Mouse (Mus musculus): ENCODE data around the gene Vapb.
"Not testable (repeated sequence)": the region's sequence is repeated elsewhere in the genome, so short reads cannot be mapped to it uniquely, and the experiment has no call there.

Gene Vapb

DNA sequence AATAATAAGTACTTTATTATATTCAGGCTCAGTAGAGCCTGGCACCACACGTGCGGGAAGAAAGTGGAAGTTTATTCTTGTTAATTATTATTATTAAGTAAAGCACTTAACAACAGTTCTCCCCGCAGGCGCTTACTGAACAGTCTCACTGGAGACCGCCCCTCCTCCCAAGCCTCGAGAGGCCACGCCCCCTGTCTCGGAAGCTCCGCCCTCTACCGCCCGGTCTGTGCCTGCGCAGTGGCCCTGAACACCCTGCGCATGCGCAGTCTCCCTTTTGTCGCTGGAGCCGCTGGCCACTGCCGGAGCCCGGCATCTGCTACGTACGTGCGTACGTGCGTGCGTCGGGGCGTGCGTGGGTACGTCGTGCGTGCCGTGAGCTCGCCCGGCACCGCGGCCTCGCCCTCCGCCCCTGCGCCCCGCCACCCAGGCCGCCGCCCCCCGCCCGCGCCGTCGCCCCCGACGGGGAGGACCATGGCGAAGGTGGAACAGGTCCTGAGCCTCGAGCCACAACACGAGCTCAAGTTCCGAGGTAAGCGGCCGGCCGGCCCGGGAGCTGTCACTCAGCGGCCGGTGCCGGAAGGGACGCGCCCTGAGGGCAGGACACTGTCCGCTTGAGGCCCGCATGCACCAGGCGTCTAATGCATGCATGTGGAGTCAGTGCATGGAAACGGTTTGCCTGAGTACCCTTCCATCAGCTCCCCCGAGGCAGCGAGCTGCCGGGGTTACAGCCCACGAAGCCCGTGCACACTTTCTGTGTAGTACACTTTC is at the start of gene Vapb:
Vapb (plus strand) TSS at position 290 of the 768 bp plus-strand sequence.
- peak; percentile 99 for DNase-seq (ENCODE audit: low read depth, low spot score)

DNA sequence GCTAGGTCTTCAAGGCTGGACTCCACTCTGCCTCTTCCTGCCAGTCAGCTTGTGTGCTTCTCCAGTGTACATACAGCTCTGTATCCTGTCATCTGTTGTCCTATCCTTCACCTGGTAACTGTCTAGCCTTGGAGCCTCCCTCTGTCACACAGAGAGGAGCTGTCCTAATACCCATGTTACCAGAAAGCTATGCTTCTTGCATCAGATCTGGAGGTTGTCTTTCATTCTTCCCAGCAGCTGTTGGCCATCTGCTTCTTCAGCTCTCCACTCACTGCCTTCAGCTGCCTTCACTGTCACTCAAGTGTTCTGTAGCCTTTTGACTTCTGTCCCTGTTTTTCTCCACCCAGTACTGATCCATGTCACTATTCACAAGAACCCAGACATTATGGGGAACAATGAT is 47.5 kb upstream of the Vapb start:
- DNase-seq (ENCODE audit: low read depth, low spot score) = no peak

DNA sequence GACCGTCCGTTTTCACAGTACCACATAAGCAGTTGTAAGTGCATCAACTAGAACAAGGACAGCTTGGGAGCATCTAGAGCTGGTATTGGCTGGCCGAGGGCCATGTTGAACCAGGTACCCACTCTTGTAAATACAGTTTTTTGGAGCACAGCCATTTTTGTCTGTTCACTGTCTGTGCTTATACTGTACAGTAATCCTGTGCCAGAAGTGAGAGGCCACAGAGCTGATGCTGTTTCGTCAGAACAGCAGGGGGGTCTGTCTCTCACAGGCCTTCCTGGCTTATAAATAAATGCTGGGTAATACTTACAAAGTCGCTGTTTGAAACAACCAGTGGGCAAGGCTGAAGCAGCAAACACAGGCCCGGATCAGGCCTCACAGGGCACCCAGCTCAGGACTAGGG is 45.6 kb upstream of the Vapb start:
- DNase-seq (ENCODE audit: low read depth, low spot score) = no peak

DNA sequence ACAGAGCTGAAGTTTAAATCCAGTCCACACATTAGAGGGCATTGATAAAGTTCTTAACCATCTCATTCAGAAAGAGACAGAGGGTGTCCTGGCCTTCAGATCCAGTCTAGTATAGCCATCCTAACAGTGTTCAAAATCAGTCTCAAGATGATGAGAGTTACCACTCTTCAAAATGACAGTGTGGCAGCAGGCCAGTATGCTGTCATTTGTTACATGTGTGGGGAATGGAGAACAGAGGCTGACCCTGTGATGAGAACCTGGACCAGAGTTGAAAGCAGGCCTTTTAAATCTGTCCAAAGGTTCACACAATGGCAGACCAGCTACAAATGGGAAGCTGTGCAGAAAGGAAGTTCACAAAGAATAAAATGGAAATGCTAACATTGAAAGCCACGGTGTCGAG is 44.6 kb upstream of the Vapb start:
- no peak for DNase-seq (ENCODE audit: low read depth, low spot score)

DNA sequence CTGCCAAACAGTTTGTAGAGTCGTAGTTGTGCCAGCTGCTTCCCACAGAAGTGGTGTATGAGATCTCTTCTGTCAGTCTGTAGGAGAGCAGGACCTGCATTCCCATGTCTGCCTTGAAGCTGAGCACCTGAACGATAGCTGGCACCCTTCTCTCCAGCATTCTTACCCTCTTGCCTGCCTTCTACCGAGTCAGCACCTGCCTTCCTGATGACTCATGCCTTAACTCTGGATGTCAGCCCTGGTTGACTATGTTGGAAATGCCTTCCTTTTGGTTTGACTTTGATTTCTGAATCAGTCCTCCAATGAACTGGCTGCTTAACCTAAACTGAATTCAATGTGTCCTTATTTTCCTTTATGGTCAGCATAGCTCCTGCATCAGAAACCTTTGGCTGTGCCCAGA is 38.5 kb upstream of the Vapb start:
- peak; percentile 45 for DNase-seq (ENCODE audit: low read depth, low spot score)

DNA sequence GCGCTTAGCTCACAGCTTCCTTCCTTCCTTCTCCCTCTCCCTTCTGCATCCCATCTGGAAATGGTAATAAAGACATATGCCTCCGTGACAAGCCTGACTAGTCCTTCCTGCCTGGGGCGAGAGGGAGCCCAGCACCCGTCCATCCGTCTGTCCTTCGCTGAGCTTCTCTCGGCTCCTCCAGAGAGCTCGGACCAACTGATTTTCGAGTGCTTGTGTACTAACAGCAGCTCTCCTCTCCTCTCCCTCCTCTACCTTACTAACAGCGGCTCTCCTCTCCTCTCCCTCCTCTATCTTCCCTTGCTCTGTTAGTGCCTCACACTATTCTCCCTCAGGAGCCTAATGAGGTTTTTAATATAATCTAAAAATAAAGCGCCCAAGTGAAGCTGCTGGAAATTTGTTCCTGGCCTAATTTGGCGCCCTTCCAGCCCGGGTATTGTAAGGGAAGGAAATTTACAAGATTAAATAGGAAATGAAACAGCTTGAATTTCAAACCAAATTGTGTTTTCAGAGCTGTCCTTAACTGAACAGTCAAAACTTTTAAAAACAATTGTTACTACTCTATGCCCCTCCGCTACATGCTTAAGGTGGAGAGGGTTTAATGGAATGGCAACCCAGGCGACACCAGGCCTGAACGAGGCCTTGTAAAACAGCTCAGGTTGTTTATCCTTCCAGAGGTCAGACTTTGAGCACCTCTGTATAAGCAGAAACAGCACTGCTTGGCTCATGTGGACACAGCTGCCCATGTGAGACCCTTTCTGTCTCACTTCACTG is 35.0 kb upstream of the Vapb start:
- DNase-seq (ENCODE audit: low read depth, low spot score) = peak; percentile 47

DNA sequence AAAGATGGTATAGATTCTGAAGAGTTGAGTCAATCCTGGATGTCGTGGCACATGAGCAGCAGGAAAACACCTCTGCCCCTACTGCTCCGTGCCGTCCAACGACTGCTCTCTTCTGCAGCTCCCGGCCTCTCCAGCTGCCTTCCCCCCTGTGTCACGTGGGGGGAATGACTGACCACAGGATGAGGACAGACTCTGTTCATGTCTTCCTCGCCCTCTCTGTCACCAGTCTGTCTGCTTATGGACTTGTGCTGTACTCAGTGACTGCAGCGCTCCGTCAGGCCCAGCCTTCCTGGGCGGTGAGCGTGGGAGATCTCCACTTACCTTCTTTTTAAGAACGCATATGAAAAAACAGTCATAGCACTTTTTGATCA is 34.5 kb upstream of the Vapb start:
- no peak for DNase-seq (ENCODE audit: low read depth, low spot score)

DNA sequence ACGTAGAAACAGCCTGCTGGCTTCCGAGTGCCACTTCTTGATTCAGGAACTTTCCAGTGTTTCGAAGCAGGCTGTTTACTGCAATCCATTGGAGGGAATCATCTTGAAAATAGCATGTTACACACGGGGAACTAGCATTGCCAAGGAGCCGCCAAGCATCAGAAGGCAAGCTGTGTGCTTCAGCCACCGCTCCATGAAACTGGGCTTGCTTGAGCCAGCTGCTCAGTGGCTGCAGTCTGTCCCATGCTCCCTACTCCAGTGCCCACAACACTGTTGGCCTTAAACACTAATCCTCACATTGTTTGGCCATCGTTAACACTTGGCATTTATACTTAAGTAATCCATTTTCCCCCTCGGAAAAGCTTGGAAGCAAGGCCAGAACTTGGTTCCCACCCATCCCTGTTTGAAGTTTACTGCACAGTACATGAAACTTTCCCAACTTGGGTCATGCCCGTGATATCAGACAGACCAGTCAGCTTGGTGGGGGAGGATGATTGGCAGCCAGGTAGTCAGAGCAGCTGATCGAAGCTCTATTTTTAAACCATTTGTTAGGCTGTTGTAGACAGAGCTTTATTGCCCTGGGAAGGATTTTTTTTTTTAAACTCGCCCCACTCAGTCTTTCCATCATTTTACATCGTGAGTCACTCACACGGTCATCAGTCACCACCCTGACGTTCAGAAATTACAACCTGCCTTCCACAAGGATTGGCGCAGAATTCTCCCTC is 31.3 kb upstream of the Vapb start:
- no peak for DNase-seq (ENCODE audit: low read depth, low spot score)

DNA sequence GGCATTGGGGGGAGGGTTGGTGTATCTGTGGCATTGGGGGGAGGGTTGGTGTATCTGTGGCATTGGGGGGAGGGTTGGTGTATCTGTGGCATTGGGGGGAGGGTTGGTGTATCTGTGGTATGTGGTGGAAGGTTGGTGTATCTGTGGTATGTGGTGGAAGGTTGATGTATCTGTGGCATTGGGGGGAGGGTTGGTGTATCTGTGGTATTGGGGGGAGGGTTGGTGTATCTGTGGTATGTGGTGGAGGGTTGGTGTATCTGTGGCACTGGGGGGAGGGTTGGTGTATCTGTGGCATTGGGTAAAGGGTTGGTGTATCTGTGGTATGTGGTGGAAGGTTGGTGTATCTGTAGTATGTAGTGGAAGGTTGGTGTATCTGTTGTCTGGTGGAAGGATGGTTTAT is 29.7 kb upstream of the Vapb start:
- DNase-seq (ENCODE audit: low read depth, low spot score) = not testable (repeated sequence)

DNA sequence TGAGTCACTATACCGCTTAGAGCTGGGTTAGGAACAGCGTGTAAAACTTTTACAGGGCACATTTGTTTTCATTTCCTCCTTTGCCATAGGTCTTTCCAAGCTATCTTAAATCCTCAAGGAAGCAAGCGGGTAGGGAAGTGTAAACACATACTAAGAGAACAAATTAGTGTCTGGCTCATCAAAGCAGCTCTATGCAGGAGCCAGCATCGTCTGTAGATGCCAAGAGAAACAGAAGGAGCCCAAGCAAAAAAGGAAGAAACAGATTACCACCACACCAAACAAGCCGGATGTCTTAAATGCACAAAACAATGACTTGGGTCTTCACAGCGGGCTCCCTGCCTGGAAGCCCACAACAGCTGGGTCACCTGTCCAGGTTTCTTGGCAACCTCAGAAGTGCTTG is 27.1 kb upstream of the Vapb start:
- peak; percentile 27 for DNase-seq (ENCODE audit: low read depth, low spot score)

DNA sequence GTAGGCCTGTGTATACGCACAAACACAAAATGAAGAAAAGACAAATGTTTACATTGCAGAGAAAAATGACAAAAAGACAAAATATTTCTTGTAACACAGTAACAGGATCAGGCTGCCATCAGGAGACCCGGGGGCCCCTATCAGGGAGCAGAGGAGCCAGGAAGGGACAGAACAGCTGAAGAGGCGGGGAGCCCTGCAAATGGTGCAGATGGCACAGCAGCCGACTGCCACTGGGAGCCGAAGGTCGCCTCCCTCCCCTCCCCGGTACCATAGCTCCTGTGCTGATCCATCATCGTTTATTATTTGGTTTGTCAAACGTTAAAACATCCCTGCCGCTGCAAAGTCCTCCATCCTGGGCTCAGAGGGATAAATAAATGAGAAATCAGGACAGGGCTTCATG is 24.7 kb upstream of the Vapb start:
- no peak for DNase-seq (ENCODE audit: low read depth, low spot score)

DNA sequence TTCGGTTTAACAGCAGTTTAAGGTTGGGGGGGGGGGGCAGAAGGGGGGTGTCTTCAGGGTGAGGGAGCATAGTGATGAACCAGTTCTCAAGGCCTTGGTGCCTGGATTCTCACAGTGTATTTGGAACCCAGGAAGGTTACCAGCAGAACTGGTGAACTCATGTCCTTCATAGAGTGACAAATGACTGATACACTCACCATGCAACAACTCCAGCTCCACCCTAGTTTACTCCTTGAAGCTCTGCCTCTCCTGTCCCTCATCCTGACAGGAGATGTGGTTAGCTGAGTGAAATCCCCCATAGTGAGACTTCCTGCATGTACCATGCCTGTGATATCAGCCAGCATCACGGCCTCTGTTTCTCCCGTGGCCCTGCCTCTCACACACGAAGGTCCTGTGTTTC is 24.1 kb upstream of the Vapb start:
- no peak for DNase-seq (ENCODE audit: low read depth, low spot score)

DNA sequence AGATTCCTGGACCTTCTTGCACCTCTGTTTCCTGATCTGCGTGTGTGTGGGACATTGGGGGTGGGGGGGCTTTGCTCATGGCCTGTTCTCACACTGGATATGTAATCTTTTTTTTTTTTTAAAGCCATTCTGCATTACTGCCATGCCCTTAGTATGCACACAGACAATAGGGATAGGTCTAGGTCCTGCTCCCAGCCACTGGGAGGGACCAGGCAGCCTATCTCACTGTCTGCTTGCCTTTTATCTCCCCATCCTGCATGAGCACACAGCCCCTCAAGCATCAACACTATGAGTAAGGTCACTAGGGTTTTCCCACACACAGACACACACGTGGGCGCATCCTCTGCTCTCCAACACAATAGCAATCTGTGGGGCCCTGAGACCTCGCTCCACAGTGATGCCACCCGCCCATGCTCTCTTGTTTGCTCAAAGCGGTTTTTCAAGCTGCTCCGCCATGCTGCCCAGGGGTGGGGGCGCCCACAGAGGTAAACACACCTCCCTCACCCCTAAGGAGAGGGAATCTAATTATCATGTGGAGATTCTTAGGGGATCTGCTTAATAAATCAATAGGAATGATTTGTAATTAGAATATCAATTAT is 22.6 kb upstream of the Vapb start:
- no peak for DNase-seq (ENCODE audit: low read depth, low spot score)

DNA sequence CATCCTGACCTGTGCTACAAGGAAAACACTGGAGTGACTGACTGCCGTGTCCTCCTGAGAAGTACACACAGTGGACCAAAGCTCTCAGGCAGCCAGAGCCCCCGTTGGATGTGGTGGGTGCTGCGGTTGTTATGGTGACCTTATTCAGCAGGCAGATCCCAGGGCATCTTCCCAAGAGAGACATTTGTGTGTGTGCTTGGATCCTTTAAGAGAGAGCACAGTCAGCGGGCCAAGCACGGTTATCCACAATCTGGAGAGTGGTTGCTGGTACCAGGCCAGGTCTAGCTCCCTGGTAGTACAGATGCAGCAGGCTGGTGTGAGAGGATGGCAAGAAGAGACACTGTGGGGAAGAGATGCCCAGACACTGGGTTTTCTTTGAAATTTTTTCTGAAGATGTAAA is 20.3 kb upstream of the Vapb start:
- no peak for DNase-seq (ENCODE audit: low read depth, low spot score)

DNA sequence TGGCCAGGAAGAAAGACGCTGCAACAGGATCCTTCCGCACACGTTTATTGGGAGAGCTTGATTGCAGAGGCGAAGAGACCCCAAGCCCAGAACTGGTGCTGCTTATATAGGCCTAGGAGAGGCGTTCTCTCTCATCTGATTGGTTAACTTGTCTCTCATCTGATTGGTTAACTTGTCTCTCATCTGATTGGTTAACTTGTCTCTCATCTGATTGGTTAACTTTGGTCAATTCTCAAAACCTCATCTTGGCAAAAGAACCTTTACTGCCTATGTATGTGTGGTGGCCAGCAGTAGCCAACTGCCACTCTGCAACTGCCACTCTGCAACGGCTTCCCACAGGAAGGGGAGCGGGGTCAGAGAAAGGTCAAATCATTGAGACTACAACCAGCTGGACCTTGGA is 18.2 kb upstream of the Vapb start, which contains the start of gene 1700010B08Rik:
1700010B08Rik (plus strand) TSS at position 301 of the 400 bp plus-strand sequence.
- DNase-seq (ENCODE audit: low read depth, low spot score) = not testable (repeated sequence)

DNA sequence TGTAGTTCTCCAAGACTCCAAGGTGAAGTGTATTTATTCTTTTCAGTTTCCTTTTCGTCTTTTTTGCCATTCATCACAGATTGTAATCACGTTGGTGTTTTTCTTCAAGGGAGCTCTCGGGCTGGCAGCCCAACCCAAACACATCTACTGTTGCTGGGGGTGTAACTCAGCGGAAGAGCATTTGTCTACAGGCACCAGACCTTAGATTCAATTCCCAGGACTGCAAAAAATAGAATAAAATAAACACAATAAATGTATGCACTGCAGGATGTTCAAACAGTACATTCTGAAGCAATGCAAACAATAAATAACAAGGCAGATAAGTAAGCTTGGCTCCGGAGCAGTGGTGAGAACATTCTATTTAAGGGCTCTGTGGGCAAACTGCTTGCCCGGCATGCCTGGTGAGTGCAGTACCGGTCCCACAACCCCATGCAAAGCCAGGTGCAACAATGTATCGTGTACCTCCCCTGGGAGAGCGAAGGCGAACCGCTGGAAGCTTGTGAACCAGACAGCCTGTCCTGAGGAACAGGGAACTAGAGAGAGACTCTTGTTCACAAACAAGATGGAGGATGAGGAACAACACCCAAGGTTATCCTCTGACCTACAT is 15.0 kb upstream of the Vapb start:
- DNase-seq (ENCODE audit: low read depth, low spot score) = peak; percentile 21

DNA sequence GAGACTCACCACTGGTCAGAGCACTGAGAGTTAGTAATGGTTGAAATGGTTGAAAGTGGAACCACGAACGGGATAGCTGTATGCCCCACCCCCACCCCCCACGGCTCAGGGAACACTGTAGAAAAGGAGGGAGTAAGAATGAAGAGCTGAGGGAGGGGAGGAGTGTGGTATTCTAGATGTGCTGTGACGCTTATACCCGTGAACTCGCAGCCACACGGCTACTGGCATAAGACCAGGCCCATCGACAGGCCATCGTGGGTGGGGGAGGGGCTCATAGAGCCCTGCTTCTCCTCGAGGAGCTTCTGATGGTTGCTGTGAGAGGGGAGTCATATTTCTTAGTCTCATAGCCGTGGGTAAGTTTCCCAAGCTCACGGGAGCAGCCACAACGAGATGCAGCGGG is 12.9 kb upstream of the Vapb start:
- no peak for DNase-seq (ENCODE audit: low read depth, low spot score)

DNA sequence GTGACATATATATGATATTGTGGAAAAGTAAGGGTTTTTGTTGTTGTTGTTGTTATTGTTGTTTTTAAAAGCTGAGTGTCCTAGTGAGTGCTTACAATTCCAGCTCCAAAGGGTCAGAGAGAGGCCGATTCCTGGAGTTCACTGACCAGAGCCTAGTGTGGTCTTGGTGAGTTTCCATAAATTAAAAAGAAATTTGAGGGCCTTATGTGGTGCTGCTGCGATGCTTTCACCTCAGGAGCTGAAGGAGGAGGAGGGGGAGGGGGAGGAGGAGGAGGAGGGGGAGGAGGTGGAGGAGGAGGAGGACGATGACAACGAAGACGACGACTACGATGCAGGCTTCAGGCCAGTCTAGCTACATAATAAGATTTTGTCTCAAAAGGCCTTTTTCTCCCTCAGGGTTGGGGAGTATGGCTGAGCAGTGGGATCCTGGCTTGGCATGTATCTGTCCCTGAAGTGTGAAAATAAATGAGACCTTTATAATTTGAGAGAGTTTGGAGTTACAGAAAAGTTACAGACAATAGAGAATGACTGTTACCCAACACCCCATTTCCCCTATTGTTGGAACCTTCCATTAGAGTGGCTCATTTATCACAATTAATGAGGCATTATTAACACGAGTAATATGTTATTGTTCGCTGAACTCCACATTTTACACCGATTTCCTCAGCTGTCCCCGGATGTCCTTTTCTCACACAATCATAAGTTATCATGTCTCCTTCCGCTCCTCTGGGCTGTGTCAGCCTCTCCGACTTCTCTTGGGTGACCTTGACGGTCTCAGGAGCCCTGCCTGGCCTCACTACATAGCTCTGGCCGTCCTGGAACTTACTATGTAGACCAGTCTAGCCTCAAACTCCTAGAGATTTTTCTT is 12.1 kb upstream of the Vapb start:
- DNase-seq (ENCODE audit: low read depth, low spot score) = no peak

DNA sequence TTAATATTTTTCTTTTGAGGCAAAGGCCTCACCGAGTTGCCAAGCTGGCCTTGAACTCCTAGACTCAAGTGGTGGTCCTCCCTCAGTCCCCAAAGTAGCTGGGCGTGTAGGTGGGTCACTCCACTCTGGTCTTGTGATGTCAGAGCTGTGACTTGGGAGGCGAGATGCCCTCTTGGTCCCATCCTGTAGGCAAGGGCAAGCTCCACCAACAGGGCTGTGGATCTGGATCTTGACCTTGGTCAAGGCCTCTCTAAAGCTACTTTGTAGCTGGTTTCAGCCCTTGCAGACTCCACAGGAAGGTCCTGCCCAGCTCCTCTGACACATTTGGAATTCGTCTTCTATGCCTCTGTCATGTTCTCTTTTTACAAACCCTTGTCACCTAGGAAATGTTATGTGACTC is 11.5 kb upstream of the Vapb start:
- DNase-seq (ENCODE audit: low read depth, low spot score) = no peak

DNA sequence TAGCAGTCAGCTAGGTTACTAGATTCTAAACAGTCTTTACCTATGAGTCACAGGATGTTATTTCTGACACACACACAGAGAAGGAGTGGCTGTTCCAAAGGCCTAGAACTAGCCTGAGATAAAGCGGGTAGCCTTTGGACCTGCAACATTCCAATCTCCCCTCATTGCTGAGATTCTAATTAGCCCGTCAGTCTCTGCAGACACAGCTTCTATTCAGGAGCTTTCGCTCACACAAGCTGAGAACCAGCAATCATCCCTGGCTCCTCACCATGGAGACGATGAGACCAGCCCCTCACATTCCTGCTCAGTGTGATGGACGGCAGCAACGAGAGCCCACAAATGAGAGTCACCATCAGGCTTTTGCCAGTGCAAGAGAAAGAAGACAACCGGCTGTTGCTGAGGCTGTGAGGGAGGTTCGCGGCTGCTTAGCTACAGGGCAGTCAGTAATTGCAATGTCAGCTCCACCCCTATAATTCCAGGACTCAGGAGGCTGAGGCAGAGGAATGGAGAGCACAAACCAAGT is 6.8 kb upstream of the Vapb start:
- peak; percentile 50 for DNase-seq (ENCODE audit: low read depth, low spot score)
